Mouse (Mus musculus): ENCODE results near the gene Cmtm2b. TPM values are rescaled to one million over a fixed set of nuclear protein-coding genes. Genes with fewer than 3 reads are reported as not detected.
"Not testable (repeated sequence)": the region's sequence is repeated elsewhere in the genome, so short reads cannot be mapped to it uniquely, and the experiment has no call there.

Gene Cmtm2b
- not detected in 2 replicates for total RNA-seq (2012; rRNA removed)

DNA sequence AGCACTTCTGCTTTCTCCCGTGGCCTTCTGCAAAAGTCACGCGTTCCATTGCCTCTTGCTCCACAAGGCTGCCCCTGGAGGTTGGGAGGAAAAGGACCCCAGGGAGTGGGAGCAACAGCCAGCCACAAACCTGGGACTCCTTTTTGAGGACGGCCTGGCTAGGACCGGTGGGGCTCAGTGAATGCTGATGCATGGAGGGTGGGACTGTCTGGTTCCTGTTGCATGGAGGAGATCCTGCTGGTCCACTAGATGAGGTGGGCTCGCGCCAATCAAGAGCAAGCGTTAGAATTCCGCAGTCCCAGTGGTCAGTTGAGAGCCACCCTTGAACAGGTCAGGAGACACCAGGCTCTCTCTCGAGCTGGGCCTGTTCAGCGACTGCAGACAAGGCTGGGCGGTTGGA lies at the start of gene Cmtm2b:
Cmtm2b (plus strand) TSS at position 301 of the 400 bp plus-strand sequence.
- not testable (repeated sequence) for DNase-seq (ENCODE audit: low read depth, low spot score)

DNA sequence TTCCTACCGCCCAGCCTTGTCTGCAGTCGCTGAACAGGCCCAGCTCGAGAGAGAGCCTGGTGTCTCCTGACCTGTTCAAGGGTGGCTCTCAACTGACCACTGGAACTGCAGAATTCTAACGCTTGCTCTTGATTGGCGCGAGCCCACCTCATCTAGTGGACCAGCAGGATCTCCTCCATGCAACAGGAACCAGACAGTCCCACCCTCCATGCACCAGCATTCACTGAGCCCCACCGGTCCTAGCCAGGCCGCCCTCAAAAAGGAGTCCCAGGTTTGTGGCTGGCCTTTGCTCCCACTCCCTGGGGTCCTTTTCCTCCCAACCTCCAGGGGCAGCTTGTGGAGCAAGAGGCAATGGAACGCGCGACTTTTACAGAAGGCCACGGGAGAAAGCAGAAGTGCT lies 28.9 kb upstream of the Cmtm2b start, which contains the start of gene Cmtm2a:
Cmtm2a (minus strand) TSS at position 101 of the 400 bp plus-strand sequence.
- H3K27ac ChIP-seq (ENCODE audit: insufficient read depth, low read depth, low read length, poor library complexity, severe bottlenecking); H3K4me3 ChIP-seq (ENCODE audit: insufficient read depth in 1 of 2, low read depth in 1 of 2, low read length in 2 of 2, poor library complexity in 1 of 2, severe bottlenecking in 1 of 2); H3K9me3 ChIP-seq (ENCODE audit: control insufficient read depth, insufficient read depth, low read depth, low read length); H3K9ac ChIP-seq (ENCODE audit: insufficient read depth, low read depth, low read length, poor library complexity, severe bottlenecking); H3K36me3 ChIP-seq (ENCODE audit: control insufficient read depth, insufficient read depth, low read length, poor library complexity, severe bottlenecking); in situ Hi-C loops (cut with MboI; ENCODE audit: low sequenced_read_pairs in 2 of 2, unreplicated experiment in 2 of 2); H3K4me1 ChIP-seq (ENCODE audit: control insufficient read depth in 2 of 2, insufficient read depth in 2 of 2, low read length in 2 of 2, poor library complexity in 1 of 2); DNase-seq (ENCODE audit: low read depth, low spot score): not testable (repeated sequence)

More for the DNA sequence above, at the start of gene Cmtm2b:
- H3K9ac ChIP-seq (ENCODE audit: insufficient read depth, low read depth, low read length, poor library complexity, severe bottlenecking); in situ Hi-C loops (cut with MboI; ENCODE audit: low sequenced_read_pairs in 2 of 2, unreplicated experiment in 2 of 2); H3K4me3 ChIP-seq (ENCODE audit: insufficient read depth in 1 of 2, low read depth in 1 of 2, low read length in 2 of 2, poor library complexity in 1 of 2, severe bottlenecking in 1 of 2); H3K9me3 ChIP-seq (ENCODE audit: control insufficient read depth, insufficient read depth, low read depth, low read length); H3K36me3 ChIP-seq (ENCODE audit: control insufficient read depth, insufficient read depth, low read length, poor library complexity, severe bottlenecking); H3K27ac ChIP-seq (ENCODE audit: insufficient read depth, low read depth, low read length, poor library complexity, severe bottlenecking); H3K4me1 ChIP-seq (ENCODE audit: control insufficient read depth in 2 of 2, insufficient read depth in 2 of 2, low read length in 2 of 2, poor library complexity in 1 of 2): not testable (repeated sequence)

DNA sequence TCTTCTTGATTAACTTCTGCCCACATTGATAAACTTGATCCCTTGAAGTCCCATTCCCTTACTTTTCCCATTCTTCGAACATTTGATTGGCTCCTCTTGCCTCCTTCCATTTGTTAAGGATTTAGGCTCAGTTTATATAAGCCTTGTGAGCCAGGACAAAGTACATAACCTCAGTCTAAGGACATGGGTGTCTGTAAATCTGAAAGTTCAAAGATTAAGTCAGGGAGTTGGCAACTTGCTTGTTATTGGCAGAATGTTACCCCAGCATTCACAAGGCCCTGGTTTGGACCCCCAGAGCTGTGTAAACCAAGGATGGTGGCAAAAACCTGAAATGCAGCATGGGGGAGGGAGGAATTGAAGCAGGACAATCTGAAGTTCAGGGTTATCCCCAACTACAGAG lies 27.6 kb upstream of the Cmtm2b start:
- no peak for TF ChIP-seq ZNF384 (IDR thresholded peaks at IDR 0.05; ENCODE audit: low read depth, low read length)
- no peak for TF ChIP-seq CHD2 (IDR thresholded peaks at IDR 0.05; ENCODE audit: low read depth, low read length)
- no peak for TF ChIP-seq HCFC1 (IDR thresholded peaks at IDR 0.05; ENCODE audit: borderline replicate concordance, insufficient read depth, low read length)
- TF ChIP-seq ZC3H11A (IDR thresholded peaks at IDR 0.05; ENCODE audit: borderline replicate concordance, low read depth, low read length): no peak
- no peak for TF ChIP-seq MAFK (IDR thresholded peaks at IDR 0.05; ENCODE audit: insufficient read depth, low read depth, low read length)
- Histone ChIP-seq H3K27ac (ENCODE audit: insufficient read depth, low read depth, low read length, poor library complexity, severe bottlenecking) (no peak overlapping the region), H3K9ac (ENCODE audit: insufficient read depth, low read depth, low read length, poor library complexity, severe bottlenecking) (no peak overlapping the region), H3K4me3 (ENCODE audit: insufficient read depth in 1 of 2, low read depth in 1 of 2, low read length in 2 of 2, poor library complexity in 1 of 2, severe bottlenecking in 1 of 2) (no peak overlapping the region), H3K9me3 (ENCODE audit: control insufficient read depth, insufficient read depth, low read depth, low read length) (no peaks in the 10 kb centered on the region), H3K4me1 (ENCODE audit: control insufficient read depth in 2 of 2, insufficient read depth in 2 of 2, low read length in 2 of 2, poor library complexity in 1 of 2) (no peaks in the 10 kb centered on the region), H3K36me3 (ENCODE audit: control insufficient read depth, insufficient read depth, low read length, poor library complexity, severe bottlenecking) (no peaks in the 10 kb centered on the region)
- no peak for DNase-seq (ENCODE audit: low read depth, low spot score)
- in situ Hi-C loops (cut with MboI; ENCODE audit: low sequenced_read_pairs in 2 of 2, unreplicated experiment in 2 of 2): no loop called here

DNA sequence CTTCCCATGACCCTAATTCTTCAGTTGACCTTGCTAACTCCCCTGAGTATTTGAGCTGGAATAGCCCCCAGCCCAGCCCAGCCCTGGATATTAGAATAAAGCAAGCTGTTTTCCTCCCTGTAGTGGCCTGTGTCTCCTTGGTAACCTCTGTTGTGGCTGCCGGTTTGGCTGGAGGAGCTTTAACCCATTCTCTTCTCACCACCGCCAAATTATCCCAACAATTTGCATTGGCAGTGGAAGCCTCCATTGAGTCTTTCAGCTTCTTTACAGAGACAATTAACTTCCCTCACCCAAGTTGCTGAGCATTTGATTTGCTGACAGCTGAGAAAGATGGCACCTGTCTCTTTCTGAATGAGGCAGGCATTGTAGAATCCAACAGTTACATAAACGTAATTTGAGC lies 20.5 kb upstream of the Cmtm2b start:
- H3K9ac ChIP-seq (ENCODE audit: insufficient read depth, low read depth, low read length, poor library complexity, severe bottlenecking); H3K9me3 ChIP-seq (ENCODE audit: control insufficient read depth, insufficient read depth, low read depth, low read length); H3K4me1 ChIP-seq (ENCODE audit: control insufficient read depth in 2 of 2, insufficient read depth in 2 of 2, low read length in 2 of 2, poor library complexity in 1 of 2); H3K4me3 ChIP-seq (ENCODE audit: insufficient read depth in 1 of 2, low read depth in 1 of 2, low read length in 2 of 2, poor library complexity in 1 of 2, severe bottlenecking in 1 of 2); DNase-seq (ENCODE audit: low read depth, low spot score); H3K36me3 ChIP-seq (ENCODE audit: control insufficient read depth, insufficient read depth, low read length, poor library complexity, severe bottlenecking); H3K27ac ChIP-seq (ENCODE audit: insufficient read depth, low read depth, low read length, poor library complexity, severe bottlenecking); in situ Hi-C loops (cut with MboI; ENCODE audit: low sequenced_read_pairs in 2 of 2, unreplicated experiment in 2 of 2): not testable (repeated sequence)

DNA sequence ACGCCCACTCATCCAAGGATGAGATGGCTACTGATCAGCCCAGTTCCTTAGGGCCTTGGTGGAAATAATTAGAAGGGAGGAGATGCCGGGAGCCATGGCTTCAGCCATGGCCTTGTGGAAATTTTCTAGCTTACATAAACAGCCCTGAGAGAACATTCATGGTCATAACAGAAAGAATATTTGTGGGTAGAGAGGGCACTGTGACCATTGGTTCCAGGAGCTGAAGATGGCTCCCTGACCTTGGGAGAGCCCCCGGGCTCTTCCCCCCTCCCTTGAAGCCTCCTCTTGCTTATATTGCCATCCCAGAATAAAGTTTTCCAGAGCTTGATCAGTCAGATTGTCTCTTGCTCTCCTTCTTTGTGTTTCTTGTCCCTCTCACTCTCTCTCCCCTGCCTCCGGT lies 19.5 kb upstream of the Cmtm2b start:
- H3K9me3 ChIP-seq (ENCODE audit: control insufficient read depth, insufficient read depth, low read depth, low read length); DNase-seq (ENCODE audit: low read depth, low spot score); H3K9ac ChIP-seq (ENCODE audit: insufficient read depth, low read depth, low read length, poor library complexity, severe bottlenecking); H3K36me3 ChIP-seq (ENCODE audit: control insufficient read depth, insufficient read depth, low read length, poor library complexity, severe bottlenecking); H3K4me3 ChIP-seq (ENCODE audit: insufficient read depth in 1 of 2, low read depth in 1 of 2, low read length in 2 of 2, poor library complexity in 1 of 2, severe bottlenecking in 1 of 2); H3K4me1 ChIP-seq (ENCODE audit: control insufficient read depth in 2 of 2, insufficient read depth in 2 of 2, low read length in 2 of 2, poor library complexity in 1 of 2); H3K27ac ChIP-seq (ENCODE audit: insufficient read depth, low read depth, low read length, poor library complexity, severe bottlenecking); in situ Hi-C loops (cut with MboI; ENCODE audit: low sequenced_read_pairs in 2 of 2, unreplicated experiment in 2 of 2): not testable (repeated sequence)
